Mouse (Mus musculus) midbrain, embryonic 12.5 days (tissue): ENCODE results near the gene Heatr3. TPM values are rescaled to one million over a fixed set of nuclear protein-coding genes. Genes with fewer than 3 reads are reported as not detected.

Experiments used
- ATAC-seq: fragments of 200-750 bp; cut with Nextera tagmentation; 2 replicates; pipeline ENCODE4 v1.8.0; 2017; ENCODE audit warnings: low read depth, moderate TSS enrichment, moderate library complexity; ENCODE audit not compliant: low FRiP score
- H3K27ac ChIP-seq: fragments of 300-500 bp; sonication (generic); replicated peaks from 2 replicates; pipeline ENCODE4 v1.5.1; 2016; ENCODE audit warnings: mild to moderate bottlenecking
- H3K27me3 ChIP-seq: fragments of 300-500 bp; sonication (generic); 2 replicates; pipeline ENCODE4 v1.6.1; 2016; ENCODE audit warnings: mild to moderate bottlenecking
- H3K36me3 ChIP-seq: fragments of 300-500 bp; sonication (generic); 2 replicates; pipeline ENCODE4 v1.6.1; 2016
- H3K4me1 ChIP-seq: fragments of 300-500 bp; sonication (generic); 2 replicates; pipeline ENCODE4 v1.6.1; 2016
- H3K4me2 ChIP-seq: fragments of 300-500 bp; sonication (generic); replicated peaks from 2 replicates; pipeline ENCODE4 v1.6.1; 2016; ENCODE audit warnings: mild to moderate bottlenecking, moderate library complexity
- H3K4me3 ChIP-seq: fragments of 300-500 bp; sonication (generic); 2 replicates; pipeline ENCODE4 v1.5.1; 2016; ENCODE audit warnings: mild to moderate bottlenecking
- H3K9ac ChIP-seq: fragments of 300-500 bp; sonication (generic); replicated peaks from 2 replicates; pipeline ENCODE4 v1.6.1; 2016; ENCODE audit warnings: mild to moderate bottlenecking, moderate library complexity
- H3K9me3 ChIP-seq: fragments of 300-500 bp; sonication (generic); 2 replicates; pipeline ENCODE4 v1.6.1; 2016; ENCODE audit warnings: mild to moderate bottlenecking
- WGBS: fragments of 180-500 bp; shearing (Covaris S2); methylation state at CpG from one replicate; pipeline ENCODE4 v1.1.7; 2016; 5-methylcytosine and 5-hydroxymethylcytosine counted together
- polyA plus RNA-seq: library from polyadenylated mRNA; unstranded; fragments of >200 nt; fragmentation: Nextera tagmentation; extraction: Ambion mirVana; gene quantifications from 2 replicates; pipeline ENCODE4 v1.2.1, GENCODE M21; 2016

Heatr3 gene
- polyA plus RNA-seq, 1 experiment from 2014 or later: 48.7 TPM

- Histone ChIP-seq H3K27me3 (no peaks in the 10 kb centered on the region), H3K4me1 (peaks cover 11% of the 10 kb centered on the region), H3K27ac (no peak overlapping the region), H3K36me3 (peaks cover 41% of the 10 kb centered on the region), H3K9me3 (no peaks in the 10 kb centered on the region), H3K9ac (no peak overlapping the region), H3K4me3 (no peak overlapping the region), H3K4me2 (no peak overlapping the region)
- 90% methylated on average over 3 of the region's 3 CpGs for WGBS
- no peak for ATAC-seq
Measured at GRCm38 (mm10) chr8:88139256-88139655, 1.6 kb downstream of the Heatr3 start.

- no peaks in the 10 kb centered on the region for H3K27me3 ChIP-seq
- no peak for ATAC-seq
- no peak overlapping the region for H3K9ac ChIP-seq
- no peak overlapping the region for H3K4me2 ChIP-seq
- H3K36me3 ChIP-seq: peaks cover 32% of the 10 kb centered on the region
- no peak overlapping the region for H3K4me3 ChIP-seq
- H3K27ac ChIP-seq: no peak overlapping the region
- peaks cover 11% of the 10 kb centered on the region for H3K4me1 ChIP-seq
- over 99% methylated on average over 3 of the region's 3 CpGs for WGBS
- no peaks in the 10 kb centered on the region for H3K9me3 ChIP-seq
Measured at GRCm38 (mm10) chr8:88141629-88142028, 4.0 kb downstream of the Heatr3 start.

GRCm38 (mm10) chr8:88144041-88144440 lies 6.4 kb downstream of the Heatr3 start:
- WGBS: 91% methylated on average over 5 of the region's 5 CpGs
- no peak for ATAC-seq
- peaks cover 53% of the 10 kb centered on the region for H3K36me3 ChIP-seq

GRCm38 (mm10) chr8:88150910-88151371 lies 13.3 kb downstream of the Heatr3 start:
- H3K4me1 ChIP-seq: no peaks in the 10 kb centered on the region
- H3K4me2 ChIP-seq: no peak overlapping the region
- H3K27ac ChIP-seq: no peak overlapping the region
- H3K36me3 ChIP-seq: peaks cover 54% of the 10 kb centered on the region
- no peak overlapping the region for H3K4me3 ChIP-seq
- no peaks in the 10 kb centered on the region for H3K27me3 ChIP-seq
- 99% methylated on average over 6 of the region's 6 CpGs for WGBS
- ATAC-seq: no peak
- H3K9me3 ChIP-seq: no peaks in the 10 kb centered on the region
- H3K9ac ChIP-seq: no peak overlapping the region

More at GRCm38 (mm10) chr8:88144041-88144440, 6.4 kb downstream of the Heatr3 start:
- peaks cover 6% of the 10 kb centered on the region for H3K4me1 ChIP-seq
- H3K4me3 ChIP-seq: no peak overlapping the region
- H3K27ac ChIP-seq: no peak overlapping the region
- no peaks in the 10 kb centered on the region for H3K9me3 ChIP-seq
- H3K27me3 ChIP-seq: no peaks in the 10 kb centered on the region
- H3K4me2 ChIP-seq: no peak overlapping the region
- H3K9ac ChIP-seq: no peak overlapping the region

- Histone ChIP-seq H3K9ac (no peak overlapping the region), H3K36me3 (peaks cover 80% of the 10 kb centered on the region), H3K9me3 (no peaks in the 10 kb centered on the region), H3K27ac (no peak overlapping the region), H3K4me2 (no peak overlapping the region), H3K4me3 (no peak overlapping the region), H3K4me1 (no peaks in the 10 kb centered on the region), H3K27me3 (no peaks in the 10 kb centered on the region)
- WGBS: 93% methylated on average over 10 of the region's 10 CpGs
- ATAC-seq: no peak
Measured at GRCm38 (mm10) chr8:88160237-88160995, 22.8 kb downstream of the Heatr3 start.

- no peak overlapping the region for H3K27ac ChIP-seq
- H3K27me3 ChIP-seq: no peaks in the 10 kb centered on the region
- no peaks in the 10 kb centered on the region for H3K4me1 ChIP-seq
- H3K9ac ChIP-seq: no peak overlapping the region
- no peak overlapping the region for H3K4me2 ChIP-seq
- peaks cover 80% of the 10 kb centered on the region for H3K36me3 ChIP-seq
- no peak overlapping the region for H3K4me3 ChIP-seq
- 76% methylated on average over 5 of the region's 5 CpGs for WGBS
- no peak for ATAC-seq
- no peaks in the 10 kb centered on the region for H3K9me3 ChIP-seq
Measured at GRCm38 (mm10) chr8:88161439-88161838, 23.8 kb downstream of the Heatr3 start.

GRCm38 (mm10) chr8:88175264-88175663 lies 37.6 kb downstream of the Heatr3 start:
- Histone ChIP-seq H3K36me3 (peaks cover 19% of the 10 kb centered on the region), H3K4me2 (no peak overlapping the region), H3K27ac (no peak overlapping the region), H3K4me3 (no peak overlapping the region), H3K9me3 (no peaks in the 10 kb centered on the region), H3K27me3 (no peaks in the 10 kb centered on the region), H3K4me1 (no peaks in the 10 kb centered on the region), H3K9ac (no peak overlapping the region)
- ATAC-seq: no peak
- 91% methylated on average over 7 of the region's 7 CpGs for WGBS

GRCm38 (mm10) chr8:88177291-88177690 lies 39.6 kb downstream of the Heatr3 start:
- Histone ChIP-seq H3K4me3 (no peak overlapping the region), H3K36me3 (peaks cover 10% of the 10 kb centered on the region; the same call in 1 of the 2 replicates), H3K9ac (no peak overlapping the region), H3K27ac (no peak overlapping the region), H3K27me3 (no peaks in the 10 kb centered on the region), H3K4me2 (no peak overlapping the region), H3K4me1 (no peaks in the 10 kb centered on the region), H3K9me3 (no peaks in the 10 kb centered on the region)
- ATAC-seq: no peak
- 89% methylated on average over 8 of the region's 8 CpGs for WGBS

- Histone ChIP-seq H3K36me3 (no peaks in the 10 kb centered on the region), H3K9me3 (no peaks in the 10 kb centered on the region), H3K27me3 (no peaks in the 10 kb centered on the region), H3K4me1 (no peaks in the 10 kb centered on the region), H3K9ac (no peak overlapping the region), H3K27ac (no peak overlapping the region), H3K4me3 (no peak overlapping the region), H3K4me2 (no peak overlapping the region)
- WGBS: 77% methylated on average over 2 of the region's 2 CpGs
- ATAC-seq: no peak
Measured at GRCm38 (mm10) chr8:88183121-88183520, 45.5 kb downstream of the Heatr3 start.

GRCm38 (mm10) chr8:88184914-88185313 lies 47.3 kb downstream of the Heatr3 start:
- Histone ChIP-seq H3K9ac (no peak overlapping the region), H3K4me3 (no peak overlapping the region), H3K4me2 (no peak overlapping the region), H3K27ac (no peak overlapping the region), H3K36me3 (no peaks in the 10 kb centered on the region), H3K27me3 (no peaks in the 10 kb centered on the region), H3K4me1 (no peaks in the 10 kb centered on the region), H3K9me3 (no peaks in the 10 kb centered on the region)
- WGBS: 89% methylated on average over 1 of the region's 1 CpGs
- no peak for ATAC-seq

GRCm38 (mm10) chr8:88185716-88186115 lies 48.1 kb downstream of the Heatr3 start:
- ATAC-seq: no peak
- Histone ChIP-seq H3K27ac (no peak overlapping the region), H3K27me3 (no peaks in the 10 kb centered on the region), H3K4me2 (no peak overlapping the region), H3K36me3 (no peaks in the 10 kb centered on the region), H3K9me3 (no peaks in the 10 kb centered on the region), H3K4me1 (no peaks in the 10 kb centered on the region), H3K4me3 (no peak overlapping the region), H3K9ac (no peak overlapping the region)
- WGBS: 63% methylated on average over 6 of the region's 6 CpGs

- H3K4me1 ChIP-seq: peaks cover 23% of the 10 kb centered on the region
- no peaks in the 10 kb centered on the region for H3K36me3 ChIP-seq
- no peak for ATAC-seq
- no peaks in the 10 kb centered on the region for H3K9me3 ChIP-seq
- H3K27me3 ChIP-seq: no peaks in the 10 kb centered on the region
- no peak overlapping the region for H3K27ac ChIP-seq
- H3K4me3 ChIP-seq: no peak overlapping the region
- 71% methylated on average over 3 of the region's 3 CpGs for WGBS
- H3K4me2 ChIP-seq: no peak overlapping the region
- no peak overlapping the region for H3K9ac ChIP-seq
Measured at GRCm38 (mm10) chr8:88197328-88197727, 59.7 kb downstream of the Heatr3 start.
